Mouse (Mus musculus): ENCODE results near the gene Ppm1h.
"Not testable (repeated sequence)": the region's sequence is repeated elsewhere in the genome, so short reads cannot be mapped to it uniquely, and the experiment has no call there.

The Ppm1h gene

GRCm38 (mm10) chr10:122942771-122943170, 264.2 kb downstream of the Ppm1h start:
- no peak for DNase-seq

GRCm38 (mm10) chr10:122943824-122944223, 265.3 kb downstream of the Ppm1h start:
- DNase-seq: no peak

- DNase-seq: no peak
These were observed 266.3 kb downstream of the Ppm1h start for GRCm38 (mm10) chr10:122944888-122945287.

- no peak for DNase-seq
These were observed 272.4 kb downstream of the Ppm1h start for GRCm38 (mm10) chr10:122950966-122951365.

- DNase-seq: no peak
These were observed 275.0 kb downstream of the Ppm1h start for GRCm38 (mm10) chr10:122953576-122953975.

GRCm38 (mm10) chr10:122957918-122958317, 279.4 kb downstream of the Ppm1h start:
- DNase-seq: no peak

- DNase-seq: no peak
These were observed 280.1 kb downstream of the Ppm1h start for GRCm38 (mm10) chr10:122958699-122959098.

GRCm38 (mm10) chr10:122960216-122960615, 281.7 kb downstream of the Ppm1h start:
- DNase-seq: no peak

GRCm38 (mm10) chr10:122960738-122961137, 282.2 kb downstream of the Ppm1h start:
- DNase-seq: no peak

GRCm38 (mm10) chr10:122961494-122961893, 282.9 kb downstream of the Ppm1h start:
- DNase-seq: no peak

- no peak for DNase-seq
These were observed 284.1 kb downstream of the Ppm1h start for GRCm38 (mm10) chr10:122962651-122963050.

- DNase-seq: no peak
These were observed 285.1 kb downstream of the Ppm1h start for GRCm38 (mm10) chr10:122963463-122964240.

GRCm38 (mm10) chr10:122964241-122964636, 285.7 kb downstream of the Ppm1h start:
- DNase-seq: no peak

GRCm38 (mm10) chr10:122965650-122966049, 287.1 kb downstream of the Ppm1h start:
- DNase-seq: not testable (repeated sequence)

GRCm38 (mm10) chr10:122966421-122966820, 287.9 kb downstream of the Ppm1h start:
- DNase-seq: no peak

- no peak for DNase-seq
These were observed 291.6 kb downstream of the Ppm1h start for GRCm38 (mm10) chr10:122970188-122970587.

GRCm38 (mm10) chr10:122973241-122973640, 294.7 kb downstream of the Ppm1h start:
- DNase-seq: no peak

- DNase-seq: no peak
These were observed 297.5 kb downstream of the Ppm1h start for GRCm38 (mm10) chr10:122976038-122976437.

GRCm38 (mm10) chr10:122979356-122979755, 300.8 kb downstream of the Ppm1h start:
- no peak for DNase-seq

GRCm38 (mm10) chr10:122980123-122980522, 301.6 kb downstream of the Ppm1h start:
- DNase-seq: no peak

GRCm38 (mm10) chr10:122982909-122983578, 304.5 kb downstream of the Ppm1h start:
- DNase-seq: no peak

GRCm38 (mm10) chr10:122983579-122984530, 305.3 kb downstream of the Ppm1h start:
- DNase-seq: no peak
